Mouse (Mus musculus) macrophage (primary cell): ENCODE data around the gene Ache. TPM values are rescaled to one million over a fixed set of nuclear protein-coding genes. Genes with fewer than 3 reads are reported as not detected.
"Not testable (repeated sequence)": the region's sequence is repeated elsewhere in the genome, so short reads cannot be mapped to it uniquely, and the experiment has no call there.

ENCODE experiments used
- H3K27ac ChIP-seq: fragments of 350-480 bp; formaldehyde crosslinking; 2 replicates; pipeline ENCODE4 v1.9.0; 2021
- H3K36me3 ChIP-seq: fragments of 350-480 bp; formaldehyde crosslinking; 2 replicates; pipeline ENCODE4 v1.9.0; 2021; ENCODE audit errors: inconsistent target
- H3K4me3 ChIP-seq: fragments of 350-480 bp; formaldehyde crosslinking; 2 replicates; pipeline ENCODE4 v1.9.0; 2021; ENCODE audit errors: inconsistent target
- H3K79me2 ChIP-seq: fragments of 350-480 bp; formaldehyde crosslinking; 2 replicates; pipeline ENCODE4 v1.9.0; 2021; ENCODE audit errors: inconsistent target
- WGBS: methylation state at CpG from one replicate; pipeline ENCODE4 v1.1.7; 2026; ENCODE audit warnings: inconsistent platforms; ENCODE audit not compliant: missing documents; 5-methylcytosine and 5-hydroxymethylcytosine counted together
- polyA plus RNA-seq: library from polyadenylated mRNA; stranded (reverse); fragments of 250-400 nt; gene quantifications from 3 replicates; pipeline ENCODE4 v1.2.4, GENCODE M21; 2018; ENCODE audit warnings: inconsistent platforms
- total RNA-seq, 78 experiments: library from RNA; depleted of rRNA; stranded (reverse); fragments of 250-400 nt; gene quantifications; 1 replicate in 9 of 78; 2 replicates in 24 of 78; 3 replicates in 43 of 78; 4 replicates in 2 of 78; pipeline ENCODE4 v1.2.4; 2018; ENCODE audit warnings: inconsistent platforms in 56 of 78

Gene Ache
- 1 to 10 TPM in 2 of 26 experiments, under 1 TPM in 11, not detected in 13; 0.18 to 1.8 (median 0.53) TPM for total RNA-seq (2018; cell fraction: chromatin; rRNA removed)
- total RNA-seq (2018; cell fraction: cytosol; rRNA removed) = under 1 TPM in 7 of 26 experiments, not detected in 19; 0.03 to 0.09 (median 0.07) TPM
- total RNA-seq (2018; cell fraction: nucleus; rRNA removed) = 1 to 10 TPM in 3 of 26 experiments, under 1 TPM in 9, not detected in 14; 0.15 to 2.4 (median 0.49) TPM
- 0.11 to 0.14 TPM in 2 of 3 replicates, not detected in the other for polyA plus RNA-seq

DNA sequence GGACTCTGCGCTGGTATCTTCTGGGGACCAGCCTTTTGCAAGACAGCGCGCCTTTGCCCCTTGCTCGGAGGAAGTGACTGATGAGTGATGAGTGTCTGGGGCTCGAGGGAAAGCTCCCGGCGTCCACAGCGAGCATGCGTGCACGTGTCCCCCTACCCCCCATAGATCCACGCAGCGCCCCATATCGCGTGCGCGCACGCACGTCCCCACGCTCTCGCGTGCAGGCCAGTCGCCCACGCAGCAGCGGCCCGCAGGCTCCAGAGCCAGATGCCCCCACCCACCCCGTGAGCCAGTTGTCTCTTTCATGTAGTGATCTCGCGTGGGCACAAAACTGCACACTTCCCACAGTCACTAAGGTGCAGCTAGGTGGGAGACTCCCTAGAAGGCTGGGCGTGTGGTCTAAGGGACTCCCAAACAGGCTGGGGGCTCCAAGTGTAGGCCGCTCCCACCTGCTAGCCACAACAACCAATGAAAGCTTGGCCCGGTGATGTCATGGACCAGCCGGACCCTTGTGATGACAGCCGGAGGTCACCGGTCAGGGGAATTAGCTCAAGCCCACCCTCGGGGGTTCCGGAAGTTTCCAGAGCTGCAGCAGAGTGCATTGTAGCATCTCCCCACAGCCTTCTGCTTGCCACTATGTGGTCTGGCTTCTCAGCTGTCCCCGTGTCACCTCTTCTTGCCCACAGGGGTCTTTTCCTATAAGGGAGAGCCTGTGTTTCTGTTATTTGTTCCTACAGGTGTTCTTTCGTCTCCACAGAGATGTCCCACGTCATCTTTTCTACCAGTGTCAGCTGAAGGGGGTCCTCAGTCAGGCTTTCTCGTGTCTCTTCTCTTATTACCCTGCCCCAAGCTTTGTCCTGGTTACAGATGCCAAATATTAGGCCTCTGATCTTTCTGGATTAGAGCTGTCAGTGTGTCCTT is at the start of gene Ache:
Gene Ache (plus strand): TSS at position 488 of the 921 bp plus-strand sequence.
- no peaks in the 10 kb centered on the region for H3K79me2 ChIP-seq
- WGBS = 5% methylated on average over 40 of the region's 40 CpGs
- H3K36me3 ChIP-seq = no peaks in the 10 kb centered on the region
- no peak within 1 kb of the TSS for H3K27ac ChIP-seq
- H3K4me3 ChIP-seq = no peak within 1 kb of the TSS

- H3K27ac ChIP-seq = no peak overlapping the region
- H3K4me3 ChIP-seq = no peak overlapping the region
- H3K79me2 ChIP-seq = no peaks in the 10 kb centered on the region
- WGBS = 37% methylated on average over 14 of the region's 14 CpGs
- H3K36me3 ChIP-seq = no peaks in the 10 kb centered on the region
These were observed 23.2 kb upstream of the Ache start for GRCm38 (mm10) chr5:137263897-137264720.

- Histone ChIP-seq H3K79me2 (no peaks in the 10 kb centered on the region), H3K4me3 (no peak overlapping the region), H3K27ac (no peak overlapping the region), H3K36me3 (no peaks in the 10 kb centered on the region)
- WGBS = 82% methylated on average over 11 of the region's 11 CpGs
These were observed 22.5 kb upstream of the Ache start for GRCm38 (mm10) chr5:137264787-137265186.

- 27% methylated on average over 17 of the region's 18 CpGs for WGBS
- Histone ChIP-seq H3K4me3 (no peak overlapping the region), H3K27ac (no peak overlapping the region), H3K79me2 (no peaks in the 10 kb centered on the region), H3K36me3 (no peaks in the 10 kb centered on the region)
These were observed 19.0 kb upstream of the Ache start for GRCm38 (mm10) chr5:137268131-137268910.

GRCm38 (mm10) chr5:137277360-137278342 is 9.7 kb upstream of the Ache start:
- no peaks in the 10 kb centered on the region for H3K79me2 ChIP-seq
- 48% methylated on average over 18 of the region's 18 CpGs for WGBS
- H3K36me3 ChIP-seq = no peaks in the 10 kb centered on the region
- H3K27ac ChIP-seq = no peak overlapping the region
- H3K4me3 ChIP-seq = no peak overlapping the region

GRCm38 (mm10) chr5:137284411-137284810 is 2.9 kb upstream of the Ache start:
- H3K36me3 ChIP-seq, H3K4me3 ChIP-seq, H3K27ac ChIP-seq, H3K79me2 ChIP-seq: not testable (repeated sequence)
- WGBS = 91% methylated on average over 3 of the region's 6 CpGs

DNA sequence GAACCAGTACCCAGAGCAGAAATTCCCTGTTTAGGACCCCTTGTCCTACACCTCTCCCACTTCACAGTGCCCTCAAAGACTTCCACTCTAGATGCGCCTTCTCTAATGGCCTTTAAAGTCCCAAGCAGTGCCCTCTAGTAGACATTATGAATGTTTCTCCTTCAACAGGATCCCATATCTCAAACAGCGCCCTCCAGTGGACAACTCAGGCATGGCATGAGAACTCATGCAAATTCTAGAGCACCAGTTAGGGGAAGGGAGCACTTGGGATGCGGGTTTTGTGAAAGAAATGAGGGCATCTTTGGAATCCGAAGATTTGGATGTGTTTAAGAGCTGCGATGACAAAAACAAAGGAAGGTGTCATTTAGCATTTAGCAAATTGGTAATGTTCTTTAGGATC is 2.3 kb upstream of the Ache start:
- Histone ChIP-seq H3K36me3 (no peaks in the 10 kb centered on the region), H3K4me3 (no peak overlapping the region), H3K27ac (no peak overlapping the region), H3K79me2 (no peaks in the 10 kb centered on the region)
- 59% methylated on average over 5 of the region's 5 CpGs for whole genome bisulfite sequencing

GRCm38 (mm10) chr5:137285986-137286385 is 1.3 kb upstream of the Ache start:
- H3K36me3 ChIP-seq = no peaks in the 10 kb centered on the region

GRCm38 (mm10) chr5:137286655-137287031 is 676 bp upstream of the Ache start:
- H3K36me3 ChIP-seq = no peaks in the 10 kb centered on the region
- H3K27ac ChIP-seq = no peak overlapping the region
- WGBS = 1% methylated on average over 16 of the region's 16 CpGs
- H3K79me2 ChIP-seq = no peaks in the 10 kb centered on the region
- no peak overlapping the region for H3K4me3 ChIP-seq

More at GRCm38 (mm10) chr5:137285986-137286385, 1.3 kb upstream of the Ache start:
- WGBS = 32% methylated on average over 7 of the region's 7 CpGs
- Histone ChIP-seq H3K4me3 (no peak overlapping the region), H3K79me2 (no peaks in the 10 kb centered on the region), H3K27ac (no peak overlapping the region)

GRCm38 (mm10) chr5:137287953-137288743 is 829 bp downstream of the Ache start:
- no peak overlapping the region for H3K4me3 ChIP-seq
- H3K36me3 ChIP-seq = no peaks in the 10 kb centered on the region
- H3K27ac ChIP-seq = no peak overlapping the region
- no peaks in the 10 kb centered on the region for H3K79me2 ChIP-seq
- WGBS = 3% methylated on average over 61 of the region's 65 CpGs

GRCm38 (mm10) chr5:137288999-137289470 is 1.7 kb downstream of the Ache start:
- no peak overlapping the region for H3K4me3 ChIP-seq
- H3K79me2 ChIP-seq = no peaks in the 10 kb centered on the region
- H3K27ac ChIP-seq = no peak overlapping the region
- H3K36me3 ChIP-seq = no peaks in the 10 kb centered on the region
- WGBS = 10% methylated on average over 24 of the region's 25 CpGs

DNA sequence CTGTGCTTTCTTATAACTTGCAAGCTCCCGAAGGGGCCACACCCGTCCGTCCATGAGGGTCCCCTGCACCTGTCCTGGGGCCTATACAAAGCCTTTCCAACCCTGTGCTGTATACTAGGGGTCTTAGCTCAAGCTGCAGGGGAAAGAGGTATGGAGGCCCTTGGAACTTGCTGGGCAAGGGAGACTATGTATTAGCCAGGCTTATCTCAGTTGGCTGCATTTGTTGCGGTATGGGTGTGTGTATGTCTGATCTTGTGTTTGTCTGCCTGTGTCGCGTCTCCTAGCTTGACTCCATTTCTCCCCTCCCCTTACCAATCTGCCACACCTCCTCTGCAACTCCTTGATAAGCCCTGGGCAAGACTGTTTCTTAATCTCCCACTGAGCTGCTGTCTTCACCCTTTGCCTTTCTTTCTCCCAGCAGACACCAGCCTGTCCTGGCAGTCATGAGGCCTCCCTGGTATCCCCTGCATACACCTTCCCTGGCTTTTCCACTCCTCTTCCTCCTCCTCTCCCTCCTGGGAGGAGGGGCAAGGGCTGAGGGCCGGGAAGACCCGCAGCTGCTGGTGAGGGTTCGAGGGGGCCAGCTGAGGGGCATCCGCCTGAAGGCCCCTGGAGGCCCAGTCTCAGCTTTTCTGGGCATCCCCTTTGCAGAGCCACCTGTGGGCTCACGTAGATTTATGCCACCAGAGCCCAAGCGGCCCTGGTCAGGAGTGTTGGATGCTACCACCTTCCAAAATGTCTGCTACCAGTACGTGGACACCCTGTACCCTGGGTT is 2.5 kb downstream of the Ache start:
- H3K4me3 ChIP-seq = no peak overlapping the region
- H3K79me2 ChIP-seq = no peaks in the 10 kb centered on the region
- WGBS = 79% methylated on average over 9 of the region's 13 CpGs
- H3K27ac ChIP-seq = no peak overlapping the region
- no peaks in the 10 kb centered on the region for H3K36me3 ChIP-seq
